Mouse (Mus musculus): Measurements from ENCODE around the gene Zbtb7a. TPM values are rescaled to one million over a fixed set of nuclear protein-coding genes. Genes with fewer than 3 reads are reported as not detected.
"Not testable (repeated sequence)": the region's sequence is repeated elsewhere in the genome, so short reads cannot be mapped to it uniquely, and the experiment has no call there.

Zbtb7a gene
- polyA plus RNA-seq, 1 experiment from 2014 or later: 26.6 TPM

DNA sequence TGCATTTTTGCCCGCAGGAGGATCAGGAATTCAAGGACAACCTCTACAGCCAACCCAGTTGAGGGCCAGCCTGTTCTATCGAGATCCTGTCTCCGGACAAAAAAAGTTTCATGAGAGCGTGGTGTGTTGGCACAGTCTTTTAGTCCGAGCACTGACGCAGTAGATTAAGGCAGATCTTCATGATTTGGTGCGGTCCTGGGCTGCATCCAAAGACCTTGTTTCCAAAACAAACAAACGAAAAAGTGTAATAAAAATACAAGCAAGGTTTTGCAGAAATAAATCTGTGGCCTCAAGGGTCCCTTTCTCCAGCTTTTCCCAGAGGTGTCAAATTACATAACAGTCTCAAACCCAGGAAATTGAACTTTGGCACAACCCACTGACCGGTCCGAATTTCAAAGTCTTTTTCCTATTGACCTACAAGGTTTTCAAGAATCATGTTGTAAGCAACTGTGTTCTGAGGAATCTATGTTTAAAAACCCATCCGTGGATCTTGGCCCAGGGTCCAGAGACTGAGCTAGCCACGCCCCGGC is 41.0 kb downstream of the Zbtb7a start:
- WGBS: 3% methylated on average over 13 of the region's 13 CpGs
- H3K4me2 ChIP-seq: peak overlapping the region; percentile 83
- peak overlapping the region; percentile 31 for H3K9ac ChIP-seq
- H3K4me1 ChIP-seq: peaks cover 67% of the 10 kb centered on the region
- no peaks in the 10 kb centered on the region for H3K27me3 ChIP-seq
- H3K27ac ChIP-seq: peak overlapping the region; percentile 92
- peak overlapping the region; percentile 80 for H3K4me3 ChIP-seq (replicated peaks)
- no peaks in the 10 kb centered on the region for H3K9me3 ChIP-seq (replicated peaks)
- H3K36me3 ChIP-seq: peaks cover 37% of the 10 kb centered on the region
- ATAC-seq (replicated peaks; ENCODE audit: low FRiP score): peak; percentile 34

DNA sequence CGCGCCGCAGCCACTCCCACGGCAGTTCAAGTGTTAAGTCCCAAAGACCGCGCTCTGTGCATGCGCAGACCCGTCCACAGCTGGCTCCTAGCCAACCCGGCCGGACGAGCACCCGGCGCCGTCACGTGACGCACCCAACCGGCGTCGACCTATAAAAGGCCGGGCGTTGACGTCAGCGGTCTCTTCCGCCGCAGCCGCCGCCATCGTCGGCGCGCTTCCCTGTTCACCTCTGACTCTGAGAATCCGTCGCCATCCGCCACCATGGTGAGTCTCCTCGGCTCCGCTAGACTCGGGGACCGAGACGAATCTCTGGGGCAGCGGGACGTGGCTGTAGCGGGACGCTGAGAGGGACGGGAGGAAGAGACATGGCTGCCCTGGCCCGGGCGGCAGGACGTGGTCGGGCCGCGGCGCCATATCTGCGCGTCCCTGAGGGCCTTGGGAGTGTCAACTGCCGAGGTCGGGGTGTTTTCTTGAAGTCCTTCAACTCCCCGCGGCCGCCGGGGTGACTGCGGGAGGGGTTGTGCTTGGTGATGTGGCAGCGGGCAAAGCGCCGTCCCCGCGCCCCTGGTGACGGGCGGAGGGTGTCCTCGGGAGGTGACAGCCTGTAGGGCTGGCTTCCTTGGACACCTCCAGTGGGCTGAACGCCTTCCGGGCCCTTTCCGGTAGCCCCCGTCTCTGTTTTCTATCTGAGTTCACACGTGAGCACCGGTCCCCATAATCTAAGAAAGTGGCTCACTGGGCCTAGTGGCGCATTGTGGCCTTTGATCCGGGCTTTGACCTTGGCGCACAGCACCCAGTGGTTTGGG is 41.6 kb downstream of the Zbtb7a start, which contains the start of gene Eef2:
Gene Eef2 (plus strand): TSS at position 166 of the 806 bp plus-strand sequence.
- ATAC-seq (replicated peaks; ENCODE audit: low FRiP score): peak; percentile 87
- under 1% methylated on average over 77 of the region's 77 CpGs for WGBS
- H3K9ac ChIP-seq: peak within 1 kb of the TSS; percentile 91
- H3K4me1 ChIP-seq: peaks cover 73% of the 10 kb centered on the region
- H3K36me3 ChIP-seq: peaks cover 43% of the 10 kb centered on the region
- H3K4me3 ChIP-seq (replicated peaks): peak within 1 kb of the TSS; percentile 80
- no peaks in the 10 kb centered on the region for H3K9me3 ChIP-seq (replicated peaks)
- H3K27ac ChIP-seq: peak within 1 kb of the TSS; percentile 92
- H3K27me3 ChIP-seq: no peaks in the 10 kb centered on the region
- peak within 1 kb of the TSS; percentile 83 for H3K4me2 ChIP-seq

DNA sequence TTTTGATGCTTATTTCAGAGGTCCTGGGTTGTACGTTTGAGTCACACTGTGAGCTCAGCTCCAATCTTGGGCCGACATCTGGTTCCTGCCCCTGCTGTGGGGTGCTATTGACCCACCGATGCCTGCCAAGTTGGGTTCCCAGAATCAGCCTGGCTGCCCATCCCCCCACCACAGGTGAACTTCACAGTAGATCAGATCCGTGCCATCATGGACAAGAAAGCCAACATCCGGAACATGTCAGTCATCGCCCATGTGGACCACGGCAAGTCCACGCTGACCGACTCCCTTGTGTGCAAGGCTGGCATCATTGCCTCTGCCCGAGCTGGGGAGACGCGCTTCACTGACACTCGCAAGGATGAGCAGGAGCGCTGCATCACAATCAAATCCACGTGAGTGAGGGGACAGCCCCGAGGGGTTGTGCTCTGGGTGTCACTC is 42.5 kb downstream of the Zbtb7a start:
- H3K9me3 ChIP-seq (replicated peaks): no peaks in the 10 kb centered on the region
- peak overlapping the region; percentile 83 for H3K4me2 ChIP-seq
- H3K4me1 ChIP-seq: peaks cover 80% of the 10 kb centered on the region
- no peak for ATAC-seq (replicated peaks; ENCODE audit: low FRiP score)
- peaks cover 52% of the 10 kb centered on the region for H3K36me3 ChIP-seq
- no peaks in the 10 kb centered on the region for H3K27me3 ChIP-seq
- peak overlapping the region; percentile 92 for H3K27ac ChIP-seq
- H3K4me3 ChIP-seq (replicated peaks): peak overlapping the region; percentile 80
- WGBS: 5% methylated on average over 16 of the region's 16 CpGs
- peak overlapping the region; percentile 91 for H3K9ac ChIP-seq

DNA sequence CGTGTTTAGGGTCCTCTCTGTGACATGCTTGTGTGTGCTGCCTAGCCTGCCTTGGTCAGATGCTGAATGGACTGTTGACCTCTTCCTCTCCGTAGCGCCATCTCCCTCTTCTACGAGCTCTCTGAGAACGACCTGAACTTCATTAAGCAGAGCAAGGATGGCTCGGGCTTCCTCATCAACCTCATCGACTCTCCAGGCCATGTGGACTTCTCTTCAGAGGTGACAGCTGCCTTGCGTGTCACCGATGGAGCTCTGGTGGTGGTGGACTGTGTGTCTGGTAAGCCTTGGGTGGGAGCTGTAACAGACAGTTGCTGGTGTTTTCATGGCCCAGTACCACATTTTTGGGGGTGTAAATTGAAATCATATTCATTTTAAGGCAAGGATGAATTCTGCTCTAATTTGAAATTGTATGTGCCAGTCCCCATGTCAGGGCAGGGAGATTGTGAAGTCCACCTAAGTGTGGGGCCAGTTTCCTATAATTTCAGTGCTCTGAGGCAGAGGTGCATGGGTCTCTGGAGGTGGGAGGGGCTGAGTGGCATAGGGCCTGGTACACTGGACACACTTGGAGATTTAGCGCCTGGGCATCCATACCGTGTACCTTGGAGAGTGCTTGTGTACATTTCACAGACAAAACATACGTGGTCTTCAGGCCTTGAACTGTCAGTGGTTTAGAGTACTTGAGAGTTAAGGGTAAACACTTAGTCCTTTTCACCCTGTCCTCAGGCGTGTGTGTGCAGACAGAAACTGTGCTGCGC is 43.1 kb downstream of the Zbtb7a start:
- H3K36me3 ChIP-seq: peaks cover 52% of the 10 kb centered on the region
- H3K9ac ChIP-seq: peak overlapping the region; percentile 91

DNA sequence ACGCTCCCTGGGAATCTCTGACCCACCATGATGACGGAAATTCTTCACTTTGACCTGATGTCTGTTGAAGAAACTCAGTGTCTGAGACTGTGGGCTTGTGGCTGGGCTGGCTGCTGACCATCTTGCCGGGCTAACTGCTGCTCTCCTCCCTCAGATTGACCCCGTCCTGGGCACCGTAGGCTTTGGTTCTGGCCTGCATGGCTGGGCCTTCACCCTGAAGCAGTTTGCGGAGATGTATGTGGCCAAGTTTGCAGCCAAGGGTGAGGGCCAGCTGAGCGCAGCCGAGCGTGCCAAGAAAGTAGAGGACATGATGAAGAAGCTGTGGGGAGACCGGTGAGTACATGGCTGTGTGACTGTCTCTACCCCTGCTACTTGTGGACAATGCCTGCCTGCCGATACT is 43.9 kb downstream of the Zbtb7a start:
- H3K4me3 ChIP-seq (replicated peaks): 0 out of 2 replicates have a peak overlapping the region, but pooled peaks have one; percentile 7

More for the DNA sequence above, 43.1 kb downstream of the Zbtb7a start:
- Histone ChIP-seq H3K27ac (no peak overlapping the region), H3K4me3 (replicated peaks) (peak overlapping the region; percentile 80), H3K4me1 (peaks cover 74% of the 10 kb centered on the region), H3K4me2 (peak overlapping the region; percentile 83), H3K27me3 (no peaks in the 10 kb centered on the region), H3K9me3 (replicated peaks) (no peaks in the 10 kb centered on the region)
- 58% methylated on average over 14 of the region's 14 CpGs for WGBS
- ATAC-seq (replicated peaks; ENCODE audit: low FRiP score): no peak

DNA sequence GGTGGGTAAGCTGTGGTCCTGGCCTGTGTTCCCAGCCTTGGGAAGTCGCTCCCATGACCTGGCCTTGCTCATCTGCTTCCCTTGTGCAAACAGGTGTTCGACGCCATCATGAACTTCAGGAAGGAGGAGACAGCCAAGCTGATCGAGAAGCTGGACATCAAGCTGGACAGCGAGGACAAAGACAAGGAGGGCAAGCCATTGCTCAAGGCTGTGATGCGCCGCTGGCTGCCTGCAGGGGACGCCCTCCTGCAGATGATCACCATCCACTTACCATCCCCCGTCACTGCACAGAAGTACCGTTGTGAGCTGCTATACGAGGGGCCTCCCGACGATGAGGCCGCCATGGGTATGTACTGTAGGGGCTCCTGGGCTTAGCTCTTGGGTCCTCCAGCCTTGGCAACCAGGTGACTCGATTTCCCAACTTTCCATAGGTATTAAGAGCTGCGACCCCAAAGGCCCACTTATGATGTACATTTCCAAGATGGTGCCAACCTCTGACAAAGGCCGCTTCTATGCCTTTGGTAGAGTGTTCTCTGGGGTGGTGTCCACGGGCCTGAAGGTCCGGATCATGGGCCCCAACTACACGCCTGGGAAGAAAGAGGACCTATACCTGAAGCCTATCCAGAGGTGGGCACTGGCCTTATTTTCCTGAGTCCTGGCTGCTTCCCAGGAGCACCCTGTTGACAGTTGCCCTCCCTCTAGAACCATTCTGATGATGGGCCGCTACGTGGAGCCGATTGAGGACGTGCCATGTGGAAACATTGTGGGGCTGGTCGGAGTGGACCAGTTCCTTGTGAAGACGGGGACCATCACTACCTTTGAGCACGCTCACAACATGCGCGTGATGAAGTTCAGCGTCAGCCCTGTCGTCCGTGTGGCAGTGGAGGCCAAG is 44.7 kb downstream of the Zbtb7a start:
- ATAC-seq (replicated peaks; ENCODE audit: low FRiP score): no peak
- peaks cover 74% of the 10 kb centered on the region for H3K4me1 ChIP-seq
- no peaks in the 10 kb centered on the region for H3K9me3 ChIP-seq (replicated peaks)
- no peak overlapping the region for H3K4me2 ChIP-seq
- no peak overlapping the region for H3K9ac ChIP-seq
- H3K4me3 ChIP-seq (replicated peaks): no peak overlapping the region
- 0 out of 2 replicates have a peak overlapping the region, but pooled peaks have one; percentile 4 for H3K27ac ChIP-seq
- no peaks in the 10 kb centered on the region for H3K27me3 ChIP-seq
- peaks cover 63% of the 10 kb centered on the region for H3K36me3 ChIP-seq
- WGBS: 89% methylated on average over 32 of the region's 32 CpGs

More for the DNA sequence above, 43.9 kb downstream of the Zbtb7a start:
- Histone ChIP-seq H3K36me3 (peaks cover 56% of the 10 kb centered on the region), H3K4me1 (peaks cover 74% of the 10 kb centered on the region), H3K4me2 (peak overlapping the region; percentile 83; the same call in 1 of the 2 replicates), H3K27me3 (no peaks in the 10 kb centered on the region), H3K9ac (peak overlapping the region; percentile 7; the same call in 1 of the 2 replicates), H3K27ac (no peak overlapping the region), H3K9me3 (replicated peaks) (no peaks in the 10 kb centered on the region)
- ATAC-seq (replicated peaks; ENCODE audit: low FRiP score): no peak
- WGBS: 89% methylated on average over 11 of the region's 11 CpGs

DNA sequence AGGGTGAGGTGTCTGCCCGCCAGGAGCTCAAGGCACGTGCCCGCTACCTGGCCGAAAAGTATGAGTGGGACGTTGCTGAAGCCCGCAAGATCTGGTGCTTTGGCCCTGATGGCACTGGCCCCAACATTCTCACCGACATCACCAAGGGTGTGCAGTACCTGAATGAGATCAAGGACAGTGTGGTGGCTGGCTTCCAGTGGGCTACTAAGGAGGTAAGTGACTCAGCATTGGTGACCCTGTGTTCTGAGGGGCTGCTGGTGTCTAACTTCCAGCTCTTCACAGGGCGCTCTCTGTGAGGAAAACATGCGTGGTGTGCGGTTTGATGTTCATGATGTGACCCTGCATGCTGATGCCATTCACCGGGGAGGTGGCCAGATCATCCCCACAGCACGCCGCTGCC is 45.9 kb downstream of the Zbtb7a start:
- Histone ChIP-seq H3K27me3 (no peaks in the 10 kb centered on the region), H3K9me3 (replicated peaks) (no peaks in the 10 kb centered on the region), H3K4me1 (peaks cover 67% of the 10 kb centered on the region), H3K36me3 (peaks cover 75% of the 10 kb centered on the region), H3K4me3 (replicated peaks) (no peak overlapping the region), H3K9ac (no peak overlapping the region), H3K27ac (no peak overlapping the region), H3K4me2 (no peak overlapping the region)
- 94% methylated on average over 13 of the region's 13 CpGs for WGBS
- ATAC-seq (replicated peaks; ENCODE audit: low FRiP score): no peak

DNA sequence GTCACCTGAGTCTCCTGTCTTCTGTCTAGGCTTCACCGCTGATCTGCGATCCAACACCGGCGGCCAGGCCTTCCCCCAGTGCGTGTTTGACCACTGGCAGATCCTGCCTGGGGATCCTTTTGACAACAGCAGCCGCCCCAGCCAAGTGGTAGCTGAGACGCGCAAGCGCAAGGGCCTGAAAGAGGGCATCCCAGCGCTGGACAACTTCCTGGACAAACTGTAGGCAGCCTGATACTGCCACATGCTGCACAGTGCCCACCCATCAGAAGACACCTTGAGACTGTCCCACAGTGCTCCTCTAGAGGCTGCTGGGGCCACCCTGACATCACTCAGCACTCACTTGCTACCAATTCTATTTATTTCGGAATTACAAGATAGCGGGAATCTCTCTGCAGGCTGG is 46.8 kb downstream of the Zbtb7a start:
- Histone ChIP-seq H3K4me1 (peaks cover 67% of the 10 kb centered on the region), H3K27ac (peak overlapping the region; percentile 61), H3K4me3 (replicated peaks) (peak overlapping the region; percentile 67; the same call in 1 of the 2 replicates), H3K36me3 (peaks cover 81% of the 10 kb centered on the region)
- H3K9me3 ChIP-seq (replicated peaks); H3K4me2 ChIP-seq; ATAC-seq (replicated peaks; ENCODE audit: low FRiP score); H3K9ac ChIP-seq; H3K27me3 ChIP-seq: not testable (repeated sequence)
- WGBS: 83% methylated on average over 12 of the region's 12 CpGs

DNA sequence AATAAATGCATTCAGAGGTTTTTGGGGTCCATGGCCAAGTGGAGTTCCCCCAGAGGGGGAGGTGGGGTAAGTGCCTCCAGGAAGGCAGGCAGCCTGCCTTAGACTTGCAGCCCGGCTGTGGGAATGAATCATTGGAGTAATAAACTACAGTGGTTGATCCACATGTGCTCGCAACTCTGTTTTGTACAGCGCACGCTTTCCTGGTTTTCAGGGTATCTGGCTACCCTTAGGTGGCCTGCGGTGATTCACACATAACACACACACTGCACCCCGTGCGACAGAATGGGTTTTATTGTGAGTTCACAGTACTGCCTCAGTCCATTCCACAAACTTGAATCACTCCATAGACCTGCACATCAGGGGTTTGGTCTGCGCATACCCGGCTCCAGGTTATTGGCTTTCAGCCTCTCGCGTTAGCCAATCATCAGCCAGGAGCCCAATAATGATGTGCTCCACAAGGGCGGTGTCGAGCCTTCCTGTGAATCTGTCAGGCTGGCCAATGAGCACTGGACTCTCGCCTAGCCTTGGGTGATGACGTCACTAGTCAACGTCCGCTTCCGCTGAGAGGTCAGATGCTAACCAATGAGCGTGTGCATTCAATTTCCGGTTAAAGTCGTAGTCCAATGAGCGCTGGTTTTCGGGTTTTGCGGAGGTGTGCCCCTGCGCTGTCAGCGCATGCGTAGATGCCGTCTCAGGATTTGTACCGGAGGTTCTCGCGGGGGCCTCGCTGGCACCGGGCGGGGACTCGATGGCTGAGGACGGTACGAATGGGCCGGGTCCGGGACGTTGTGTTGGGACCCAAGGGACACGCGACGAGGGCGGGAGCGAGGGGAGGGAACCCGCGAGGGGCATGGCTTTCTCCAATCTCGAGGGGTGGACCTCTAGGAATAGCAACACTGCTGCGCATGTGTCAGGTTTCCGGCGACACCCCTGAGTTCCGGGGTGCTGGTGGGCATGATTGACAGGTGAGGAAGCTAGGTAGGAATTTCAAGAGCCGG is 47.6 kb downstream of the Zbtb7a start, which contains the start of gene Dapk3:
Gene Dapk3 (plus strand): TSS at position 670 of the 998 bp plus-strand sequence.
- Histone ChIP-seq H3K4me1 (peaks cover 65% of the 10 kb centered on the region), H3K27me3 (no peaks in the 10 kb centered on the region), H3K36me3 (peaks cover 86% of the 10 kb centered on the region), H3K9ac (peak within 1 kb of the TSS; percentile 63), H3K4me2 (peak within 1 kb of the TSS; percentile 67), H3K27ac (peak within 1 kb of the TSS; percentile 87), H3K9me3 (replicated peaks) (no peaks in the 10 kb centered on the region), H3K4me3 (replicated peaks) (peak within 1 kb of the TSS; percentile 67)
- 5% methylated on average over 53 of the region's 53 CpGs for WGBS
- peak; percentile 94 for ATAC-seq (replicated peaks; ENCODE audit: low FRiP score)

DNA sequence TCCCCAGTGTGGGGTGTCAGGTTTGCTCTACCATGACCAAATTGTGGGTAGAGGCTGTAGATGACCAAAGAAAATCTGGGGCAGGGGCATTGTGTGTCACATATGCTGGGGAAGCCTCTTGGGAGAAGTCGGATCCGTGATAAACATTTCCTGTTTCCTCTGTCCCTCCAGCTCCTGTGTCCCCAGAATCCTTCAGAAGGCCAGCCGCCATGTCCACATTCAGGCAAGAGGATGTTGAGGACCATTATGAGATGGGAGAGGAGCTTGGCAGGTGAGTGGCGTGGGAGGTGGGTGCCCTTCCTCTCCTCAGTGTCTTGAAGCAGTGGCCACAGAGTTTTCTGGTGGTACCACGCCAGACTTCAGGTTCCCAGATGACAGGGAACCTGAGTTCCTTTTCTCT is 48.8 kb downstream of the Zbtb7a start, which contains the start of gene 4930442H23Rik:
Gene 4930442H23Rik (minus strand): TSS at position 45 of the 400 bp plus-strand sequence.
- Histone ChIP-seq H3K36me3 (peaks cover 82% of the 10 kb centered on the region), H3K9me3 (replicated peaks) (no peaks in the 10 kb centered on the region), H3K9ac (peak within 1 kb of the TSS; percentile 63), H3K27me3 (no peaks in the 10 kb centered on the region), H3K4me2 (peak within 1 kb of the TSS; percentile 67), H3K27ac (peak within 1 kb of the TSS; percentile 87), H3K4me1 (peaks cover 53% of the 10 kb centered on the region), H3K4me3 (replicated peaks) (peak within 1 kb of the TSS; percentile 67)
- no peak for ATAC-seq (replicated peaks; ENCODE audit: low FRiP score)
- 80% methylated on average over 5 of the region's 5 CpGs for WGBS

Data from kidney, embryonic 15.5 days (tissue).